Mouse (Mus musculus): ENCODE data around the gene Brip1.

- TF ChIP-seq CTCF (conservative IDR thresholded peaks at IDR 0.05; ENCODE audit: insufficient read depth, insufficient read length, low read depth, low read length) (no peak), POLR2A (IDR thresholded peaks at IDR 0.05; ENCODE audit: low read depth, low read length) (no peak)
Observed at GRCm38 (mm10) chr11:86076966-86077365, 124.0 kb downstream of the Brip1 start.
